Mouse (Mus musculus): ENCODE data around the gene Eea1. TPM values are rescaled to one million over a fixed set of nuclear protein-coding genes. Genes with fewer than 3 reads are reported as not detected.
A peak's percentile ranks its signal among the peaks of the same experiment; 100 is the strongest.
"Not testable (repeated sequence)": the region's sequence is repeated elsewhere in the genome, so short reads cannot be mapped to it uniquely, and the experiment has no call there.

Gene Eea1
- polyA plus RNA-seq, 1 experiment from 2014 or later = 15.9 TPM

GRCm38 (mm10) chr10:95911016-95911415, 29.4 kb upstream of the Eea1 start:
- no peaks in the 10 kb centered on the region for H3K27me3 ChIP-seq (replicated peaks)
- no peak overlapping the region for H3K27ac ChIP-seq (replicated peaks)
- no peak overlapping the region for H3K4me2 ChIP-seq
- no peaks in the 10 kb centered on the region for H3K36me3 ChIP-seq
- no peak overlapping the region for H3K4me3 ChIP-seq
- H3K9ac ChIP-seq = no peak overlapping the region
- no peaks in the 10 kb centered on the region for H3K9me3 ChIP-seq
- 73% methylated on average over 5 of the region's 5 CpGs for WGBS
- ATAC-seq (ENCODE audit: extremely low read depth, insufficient number of reproducible peaks, low FRiP score, low TSS enrichment) = no peak
- H3K4me1 ChIP-seq = no peaks in the 10 kb centered on the region

- Histone ChIP-seq H3K36me3 (no peaks in the 10 kb centered on the region), H3K9ac (no peak overlapping the region)
- WGBS = 81% methylated on average over 5 of the region's 5 CpGs
These were observed 25.8 kb upstream of the Eea1 start for GRCm38 (mm10) chr10:95914434-95915174.

GRCm38 (mm10) chr10:95918716-95919115, 21.7 kb upstream of the Eea1 start:
- 54% methylated on average over 3 of the region's 3 CpGs for WGBS
- Histone ChIP-seq H3K27me3 (replicated peaks) (no peaks in the 10 kb centered on the region), H3K36me3 (no peaks in the 10 kb centered on the region), H3K27ac (replicated peaks) (0 out of 2 replicates have a peak overlapping the region, but pooled peaks have one; percentile 5), H3K9ac (no peak overlapping the region), H3K4me1 (no peaks in the 10 kb centered on the region), H3K4me2 (no peak overlapping the region), H3K9me3 (no peaks in the 10 kb centered on the region; the same call in 1 of the 2 replicates), H3K4me3 (no peak overlapping the region)
- no peak for ATAC-seq (ENCODE audit: extremely low read depth, insufficient number of reproducible peaks, low FRiP score, low TSS enrichment)

More at GRCm38 (mm10) chr10:95914434-95915174, 25.8 kb upstream of the Eea1 start:
- Histone ChIP-seq H3K27me3 (replicated peaks) (no peaks in the 10 kb centered on the region), H3K4me2 (no peak overlapping the region), H3K27ac (replicated peaks) (no peak overlapping the region), H3K4me3 (no peak overlapping the region), H3K9me3 (no peaks in the 10 kb centered on the region), H3K4me1 (no peaks in the 10 kb centered on the region)
- ATAC-seq (ENCODE audit: extremely low read depth, insufficient number of reproducible peaks, low FRiP score, low TSS enrichment) = no peak

GRCm38 (mm10) chr10:95923263-95924217, 16.9 kb upstream of the Eea1 start:
- no peak overlapping the region for H3K27ac ChIP-seq (replicated peaks)

GRCm38 (mm10) chr10:95933631-95934030, 6.8 kb upstream of the Eea1 start:
- not testable (repeated sequence) for H3K27ac ChIP-seq (replicated peaks); H3K4me1 ChIP-seq; H3K4me3 ChIP-seq; H3K4me2 ChIP-seq; ATAC-seq (ENCODE audit: extremely low read depth, insufficient number of reproducible peaks, low FRiP score, low TSS enrichment); H3K9me3 ChIP-seq; H3K27me3 ChIP-seq (replicated peaks); H3K9ac ChIP-seq; H3K36me3 ChIP-seq
- WGBS = 89% methylated on average over 13 of the region's 13 CpGs

More at GRCm38 (mm10) chr10:95923263-95924217, 16.9 kb upstream of the Eea1 start:
- Histone ChIP-seq H3K36me3 (no peaks in the 10 kb centered on the region), H3K4me1 (no peaks in the 10 kb centered on the region), H3K27me3 (replicated peaks) (no peaks in the 10 kb centered on the region), H3K4me3 (no peak overlapping the region), H3K9ac (no peak overlapping the region), H3K4me2 (no peak overlapping the region), H3K9me3 (no peaks in the 10 kb centered on the region; the same call in 1 of the 2 replicates)
- no peak for ATAC-seq (ENCODE audit: extremely low read depth, insufficient number of reproducible peaks, low FRiP score, low TSS enrichment)
- WGBS = 76% methylated on average over 6 of the region's 6 CpGs

- no peaks in the 10 kb centered on the region for H3K27me3 ChIP-seq (replicated peaks)
- peaks cover 4% of the 10 kb centered on the region for H3K36me3 ChIP-seq
- H3K4me3 ChIP-seq = peak overlapping the region; percentile 69
- 3% methylated on average over 67 of the region's 69 CpGs for WGBS
- H3K4me2 ChIP-seq = peak overlapping the region; percentile 76
- peak; percentile 79 for ATAC-seq (ENCODE audit: extremely low read depth, insufficient number of reproducible peaks, low FRiP score, low TSS enrichment)
- peaks cover 29% of the 10 kb centered on the region for H3K4me1 ChIP-seq
- peak overlapping the region; percentile 92 for H3K27ac ChIP-seq (replicated peaks)
- peak overlapping the region; percentile 91 for H3K9ac ChIP-seq
- no peaks in the 10 kb centered on the region for H3K9me3 ChIP-seq
These were observed 684 bp downstream of the Eea1 start for GRCm38 (mm10) chr10:95940901-95941767.

GRCm38 (mm10) chr10:95941768-95942425, 1.4 kb downstream of the Eea1 start:
- H3K27me3 ChIP-seq (replicated peaks) = no peaks in the 10 kb centered on the region
- H3K36me3 ChIP-seq = peaks cover 4% of the 10 kb centered on the region
- H3K9ac ChIP-seq = peak overlapping the region; percentile 91
- H3K4me3 ChIP-seq = peak overlapping the region; percentile 69
- peak overlapping the region; percentile 76 for H3K4me2 ChIP-seq
- 53% methylated on average over 6 of the region's 6 CpGs for WGBS
- no peaks in the 10 kb centered on the region for H3K9me3 ChIP-seq
- no peak for ATAC-seq (ENCODE audit: extremely low read depth, insufficient number of reproducible peaks, low FRiP score, low TSS enrichment)
- peak overlapping the region; percentile 92 for H3K27ac ChIP-seq (replicated peaks)
- peaks cover 25% of the 10 kb centered on the region for H3K4me1 ChIP-seq

- H3K4me2 ChIP-seq = no peak overlapping the region
- H3K9me3 ChIP-seq = no peaks in the 10 kb centered on the region
- H3K4me3 ChIP-seq = no peak overlapping the region
- H3K4me1 ChIP-seq = peaks cover 18% of the 10 kb centered on the region
- H3K27me3 ChIP-seq (replicated peaks) = no peaks in the 10 kb centered on the region
- 93% methylated on average over 1 of the region's 1 CpGs for WGBS
- no peak for ATAC-seq (ENCODE audit: extremely low read depth, insufficient number of reproducible peaks, low FRiP score, low TSS enrichment)
- H3K27ac ChIP-seq (replicated peaks) = no peak overlapping the region
- peaks cover 4% of the 10 kb centered on the region for H3K36me3 ChIP-seq
- H3K9ac ChIP-seq = no peak overlapping the region
These were observed 4.6 kb downstream of the Eea1 start for GRCm38 (mm10) chr10:95945086-95945485.

GRCm38 (mm10) chr10:95949410-95949809, 9.0 kb downstream of the Eea1 start:
- Histone ChIP-seq H3K27ac (replicated peaks) (no peak overlapping the region), H3K4me3 (no peak overlapping the region), H3K27me3 (replicated peaks) (no peaks in the 10 kb centered on the region), H3K4me2 (no peak overlapping the region), H3K9me3 (no peaks in the 10 kb centered on the region), H3K36me3 (no peaks in the 10 kb centered on the region), H3K4me1 (0 out of 2 replicates have a peak, but pooled peaks cover 5% of the 10 kb centered on the region), H3K9ac (no peak overlapping the region)
- ATAC-seq (ENCODE audit: extremely low read depth, insufficient number of reproducible peaks, low FRiP score, low TSS enrichment) = no peak
- WGBS = 92% methylated on average over 3 of the region's 3 CpGs

- no peak for ATAC-seq (ENCODE audit: extremely low read depth, insufficient number of reproducible peaks, low FRiP score, low TSS enrichment)
- no peak overlapping the region for H3K9ac ChIP-seq
- H3K4me3 ChIP-seq = no peak overlapping the region
- H3K27ac ChIP-seq (replicated peaks) = no peak overlapping the region
- H3K27me3 ChIP-seq (replicated peaks) = no peaks in the 10 kb centered on the region
- no peaks in the 10 kb centered on the region for H3K36me3 ChIP-seq
- H3K4me2 ChIP-seq = no peak overlapping the region
- WGBS = 82% methylated on average over 5 of the region's 5 CpGs
- H3K9me3 ChIP-seq = no peaks in the 10 kb centered on the region
- H3K4me1 ChIP-seq = 0 out of 2 replicates have a peak, but pooled peaks cover 6% of the 10 kb centered on the region
These were observed 9.7 kb downstream of the Eea1 start for GRCm38 (mm10) chr10:95950194-95950593.

All from heart, embryonic 13.5 days (tissue).